Mouse (Mus musculus) lung, postnatal 0 days (tissue): Measurements from ENCODE around the gene Casc4.

Experiments used
- CTCF ChIP-seq: IDR thresholded peaks from 2 replicates; pipeline ENCODE4 v1.5.1; 2016; ENCODE audit warnings: antibody characterized with exemption, mild to moderate bottlenecking
- EP300 ChIP-seq: IDR thresholded peaks from 2 replicates; pipeline ENCODE4 v1.6.1; 2016; ENCODE audit warnings: antibody characterized with exemption, mild to moderate bottlenecking, control low read depth

DNA sequence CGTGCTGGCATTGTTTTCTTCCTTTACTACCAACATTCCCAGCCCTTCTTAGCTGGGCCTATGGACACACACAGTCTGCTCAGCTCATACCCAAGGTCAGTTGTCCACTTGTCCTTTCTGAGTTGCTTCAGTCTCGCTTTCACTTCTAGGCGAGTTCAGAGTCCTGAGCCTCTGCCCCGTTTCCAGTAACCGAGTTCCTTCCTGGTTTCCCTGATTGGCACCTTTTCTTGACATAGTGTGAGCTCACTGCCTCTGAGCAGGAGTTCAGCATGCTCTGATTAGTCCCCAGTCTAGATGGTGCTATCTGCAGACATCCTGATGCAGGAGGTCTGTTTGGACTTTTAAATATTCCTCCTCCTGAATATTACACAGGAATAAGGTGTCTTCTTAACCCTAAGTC is 42.1 kb upstream of the Casc4 start:
- TF ChIP-seq CTCF (no peak), EP300 (no peak)
